Mouse (Mus musculus) WW6 (cell line): Measurements from ENCODE around the gene Ntrk3.

Source experiments
- DNase-seq: peaks from one replicate; pipeline ENCODE4 v3.0.0-alpha.2; 2013; ENCODE audit warnings: low read depth, low spot score

Gene Ntrk3

GRCm38 (mm10) chr7:78361341-78362309, 376.2 kb downstream of the Ntrk3 start:
- no peak for DNase-seq

- no peak for DNase-seq
These were observed 390.3 kb downstream of the Ntrk3 start for GRCm38 (mm10) chr7:78347464-78347863.

DNA sequence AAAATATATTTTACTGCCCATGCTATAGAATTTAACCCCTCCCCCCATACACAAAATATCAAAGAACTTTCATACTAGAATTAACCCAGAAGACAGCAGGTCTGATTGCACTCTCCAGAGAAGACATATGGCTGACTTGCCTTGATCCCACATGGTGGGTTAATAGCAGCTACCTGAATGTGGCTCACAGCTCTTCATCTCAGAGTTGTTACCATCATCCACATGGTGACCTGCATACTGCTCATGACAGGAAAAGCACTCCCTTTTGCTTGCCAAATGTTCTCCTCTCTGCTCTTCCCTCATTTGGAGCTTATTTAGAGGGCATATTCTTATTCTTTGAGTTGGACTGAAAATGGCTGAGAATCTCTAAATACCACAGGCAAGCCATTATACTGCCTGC, 404.4 kb downstream of the Ntrk3 start:
- no peak for DNase-seq

DNA sequence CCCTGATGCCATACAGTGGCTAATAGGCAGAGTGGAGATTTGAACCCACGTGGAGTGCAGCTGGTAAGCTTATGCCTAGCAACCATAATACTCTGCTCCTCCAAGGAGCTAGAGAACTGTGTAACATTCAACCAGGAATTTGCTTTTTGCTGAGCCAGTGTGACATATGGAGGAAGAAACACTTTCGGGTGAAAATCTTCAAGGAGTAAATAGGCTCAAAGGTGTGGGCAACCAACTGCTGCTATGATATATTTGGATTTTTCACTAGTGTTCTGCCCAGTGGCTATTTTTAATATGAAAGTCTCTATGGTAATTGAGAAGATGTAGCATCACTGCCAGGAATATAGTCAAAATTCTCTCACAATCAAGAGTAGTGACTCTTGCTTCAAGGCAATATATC, 409.5 kb downstream of the Ntrk3 start:
- DNase-seq, result no peak

- DNase-seq, result no peak
These were observed 411.6 kb downstream of the Ntrk3 start for GRCm38 (mm10) chr7:78326185-78326584.

DNA sequence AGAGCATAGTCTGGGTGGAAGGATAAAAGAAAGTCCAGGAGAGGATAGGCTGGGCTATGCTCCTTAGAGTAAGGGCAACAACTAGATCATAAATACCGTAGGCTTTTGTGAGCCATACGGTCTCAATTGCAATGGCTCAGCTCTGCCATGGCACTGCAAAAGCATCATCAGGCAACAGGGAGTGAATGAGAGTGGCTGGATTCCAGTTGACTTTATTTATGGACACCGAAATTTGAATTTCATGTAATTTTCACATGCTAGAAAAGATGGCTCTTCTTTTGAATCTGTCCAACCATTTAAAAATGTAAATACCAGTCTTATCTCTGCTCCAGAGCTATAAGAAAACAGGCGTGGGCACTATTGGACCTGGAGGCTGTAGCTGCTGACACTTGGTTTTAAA, 419.2 kb downstream of the Ntrk3 start:
- no peak for DNase-seq

- DNase-seq, result no peak
These were observed 432.0 kb downstream of the Ntrk3 start for GRCm38 (mm10) chr7:78305770-78306169.

DNA sequence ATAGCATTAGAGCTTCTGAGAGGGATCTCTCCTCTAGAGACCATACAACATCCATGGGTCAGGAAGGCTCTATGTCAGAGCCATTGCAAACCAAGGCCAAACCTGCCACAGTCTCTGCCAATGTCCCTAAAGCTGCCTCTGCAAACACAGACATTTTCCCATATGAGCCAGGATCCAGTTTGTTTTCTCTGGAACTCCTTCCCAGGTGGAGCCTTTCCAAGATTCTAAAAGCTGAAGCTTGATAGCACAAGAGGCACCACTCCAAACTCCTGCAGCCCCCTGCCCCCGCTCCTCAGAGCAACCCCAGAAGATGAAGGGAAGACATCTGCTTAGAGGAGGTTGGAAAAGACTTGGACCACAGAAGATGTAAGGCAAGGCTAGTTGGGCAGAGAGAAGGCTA, 432.8 kb downstream of the Ntrk3 start:
- DNase-seq, result no peak

- no peak for DNase-seq
These were observed 440.5 kb downstream of the Ntrk3 start for GRCm38 (mm10) chr7:78297290-78297689.

DNA sequence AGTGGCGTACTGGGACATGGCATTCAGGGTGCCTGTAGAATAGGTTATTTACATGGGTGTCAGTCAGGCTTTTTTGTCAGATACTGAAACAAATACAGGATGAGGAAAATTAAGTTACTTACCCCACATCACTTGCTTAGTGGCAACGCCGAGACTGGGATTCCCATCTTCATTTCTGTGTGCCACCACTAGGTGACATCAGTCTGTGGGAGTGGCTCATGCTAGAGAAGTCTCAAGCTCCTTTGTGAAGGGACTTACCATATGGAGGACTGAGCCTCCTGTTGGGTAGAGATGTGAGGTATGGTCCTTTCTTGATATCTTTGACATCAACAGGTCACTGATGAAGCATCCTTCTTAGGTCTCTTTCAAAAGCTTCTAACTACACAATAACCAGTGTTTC, 443.5 kb downstream of the Ntrk3 start:
- DNase-seq, result no peak

DNA sequence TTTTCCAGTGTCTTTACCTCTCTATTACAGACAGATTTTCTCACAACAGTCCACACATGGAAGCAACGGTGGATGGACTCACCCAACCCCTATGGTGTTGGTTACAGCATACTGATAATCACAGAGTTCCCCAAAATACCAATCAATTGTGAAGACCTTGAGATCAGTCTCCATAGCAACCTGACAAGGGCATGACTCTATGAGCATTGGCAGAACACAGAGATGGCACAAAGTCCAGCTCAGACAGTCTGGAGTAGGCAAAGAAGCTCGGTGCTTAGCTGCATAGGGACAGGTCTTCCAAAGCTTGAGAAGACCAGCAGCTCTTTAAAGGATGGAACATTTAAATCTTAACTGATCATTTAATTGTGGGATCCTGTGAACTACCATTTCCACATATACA, 447.6 kb downstream of the Ntrk3 start:
- DNase-seq, result no peak

DNA sequence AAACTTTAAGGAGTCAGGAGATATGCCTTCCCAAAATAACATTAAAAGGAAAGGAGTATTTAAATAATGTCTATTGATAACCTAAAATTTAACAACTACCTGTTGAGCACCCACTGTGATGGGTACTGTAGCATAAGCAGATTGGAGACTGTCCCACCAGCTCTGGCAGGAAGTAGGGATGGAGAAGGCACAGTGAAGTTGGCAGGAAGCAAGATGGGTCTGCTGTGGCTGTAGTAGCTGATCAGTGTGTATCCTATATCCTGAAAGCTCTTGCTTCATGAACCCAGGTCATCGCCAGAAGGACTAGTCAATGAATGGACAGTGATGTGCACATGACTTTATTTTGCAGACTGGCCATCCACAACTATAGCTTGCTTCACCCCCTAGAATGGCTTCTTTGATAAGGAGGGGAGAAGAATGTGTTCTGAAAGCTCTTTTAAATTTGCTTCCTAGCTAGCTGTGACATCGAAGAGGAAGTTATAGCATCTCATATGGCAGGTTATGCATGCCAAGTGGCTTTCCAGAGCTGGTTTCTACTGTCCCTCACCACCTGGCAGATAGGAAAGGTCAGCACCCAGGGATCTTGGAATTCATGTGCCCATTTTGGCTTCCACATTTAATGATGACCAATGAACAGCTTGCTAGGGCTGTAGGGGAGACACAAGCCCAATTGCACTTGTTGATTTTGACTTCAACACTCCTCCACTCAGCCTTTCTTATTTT, 451.1 kb downstream of the Ntrk3 start:
- no peak for DNase-seq

- DNase-seq, result no peak
These were observed 468.1 kb downstream of the Ntrk3 start for GRCm38 (mm10) chr7:78269506-78270250.

- peak; percentile 7 for DNase-seq
These were observed 470.3 kb downstream of the Ntrk3 start for GRCm38 (mm10) chr7:78267461-78268007.

- no peak for DNase-seq
These were observed 473.3 kb downstream of the Ntrk3 start for GRCm38 (mm10) chr7:78264432-78265002.

DNA sequence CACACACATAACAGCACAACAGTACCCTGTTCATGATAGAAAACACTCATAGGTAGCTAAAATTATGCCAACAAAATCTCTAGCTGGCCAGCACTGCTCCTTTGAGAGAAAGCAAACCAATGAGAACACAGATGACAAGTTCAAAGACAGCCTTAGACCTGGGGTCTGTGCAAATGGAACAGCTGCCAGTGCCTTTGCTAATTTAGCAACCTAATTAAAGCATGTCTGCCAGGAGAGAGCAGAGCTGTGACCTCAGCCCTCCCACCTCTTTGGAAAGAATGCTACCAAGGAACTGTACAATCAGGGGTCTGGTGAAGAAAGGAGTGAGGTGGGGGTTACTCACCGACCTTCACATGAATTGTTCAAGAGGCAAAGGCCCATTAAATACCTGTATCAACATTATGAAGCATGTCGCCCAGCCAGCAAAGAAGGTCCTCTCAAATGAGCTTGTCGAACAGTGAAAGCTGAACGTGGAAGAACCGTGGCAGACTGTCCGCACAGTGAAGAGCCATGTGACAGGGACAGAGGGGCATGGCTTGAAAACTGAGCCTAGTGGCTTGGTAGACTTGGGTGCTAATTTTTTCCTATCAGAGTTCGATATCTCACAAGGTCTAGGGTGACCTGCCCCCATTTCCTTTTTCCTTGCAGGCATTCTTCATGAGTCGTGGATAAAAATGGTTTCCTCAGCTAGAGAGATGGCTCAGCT, 476.2 kb downstream of the Ntrk3 start:
- DNase-seq, result no peak

DNA sequence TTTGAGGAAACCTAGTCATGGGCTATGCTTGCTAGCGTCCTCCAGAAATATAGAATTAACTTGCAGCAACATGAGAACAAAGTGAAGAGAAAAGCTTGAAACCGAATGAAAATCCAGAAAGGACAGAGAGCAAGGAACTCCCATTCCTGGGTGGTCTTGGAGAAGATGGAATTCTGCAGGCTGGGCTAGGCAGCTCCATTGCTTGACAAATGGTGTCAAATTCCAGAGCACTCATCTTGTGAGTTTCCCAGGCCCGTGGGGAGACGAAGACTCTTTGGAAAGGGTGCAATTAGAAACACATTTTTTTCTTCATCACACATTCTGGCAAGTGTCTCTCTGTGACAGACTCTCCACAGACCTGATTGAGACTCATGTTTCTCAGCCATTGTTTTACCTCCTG, 479.7 kb downstream of the Ntrk3 start:
- DNase-seq, result no peak

- no peak for DNase-seq
These were observed 483.9 kb downstream of the Ntrk3 start for GRCm38 (mm10) chr7:78253777-78254385.

- DNase-seq, result no peak
These were observed 489.6 kb downstream of the Ntrk3 start for GRCm38 (mm10) chr7:78248119-78248642.

DNA sequence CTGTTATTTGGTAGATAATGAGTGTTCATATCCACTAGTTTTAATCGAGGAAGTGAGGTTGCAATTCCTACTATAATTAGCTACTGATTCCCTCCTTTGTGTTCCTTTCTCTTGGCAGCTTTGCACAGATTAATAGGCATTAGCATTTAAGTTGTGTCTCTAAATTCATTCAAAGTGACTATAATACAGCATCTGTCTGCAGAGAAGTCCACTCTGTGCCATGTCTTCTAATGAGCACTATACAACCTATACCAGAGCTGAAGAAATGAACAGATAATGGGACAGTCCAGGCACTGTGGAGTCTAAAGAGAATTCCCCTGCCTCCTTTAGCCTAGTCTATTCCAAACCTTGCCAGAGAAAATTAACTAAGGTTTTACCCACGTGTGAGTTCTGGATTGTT, 498.8 kb downstream of the Ntrk3 start:
- DNase-seq, result no peak
